Mouse (Mus musculus): ENCODE measurements at regions not wholly inside any gene's neighbourhood (a gene's known extent, or its start where the extent isn't known, plus 50 kb on each side); places are given as distances from the start of the nearest gene placed in this dataset.

DNA sequence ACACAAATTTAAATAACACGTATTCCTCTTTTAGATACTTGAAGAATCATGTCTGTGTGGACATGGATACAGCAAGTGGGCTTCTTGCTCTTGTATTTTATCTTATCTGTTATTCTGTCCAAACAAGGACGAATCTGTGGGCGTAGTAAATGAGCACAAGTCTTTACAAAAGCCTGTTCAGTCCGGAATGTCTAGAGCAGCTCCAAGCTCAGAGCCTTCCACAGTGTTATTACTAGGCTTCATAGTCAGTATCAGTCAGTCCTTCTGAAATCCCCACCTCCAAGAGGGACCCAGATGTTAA lies 52.2 kb upstream of the Nfe2l3 start:
- DNase-seq (ENCODE audit: low spot score in 2 of 2) = no peak

DNA sequence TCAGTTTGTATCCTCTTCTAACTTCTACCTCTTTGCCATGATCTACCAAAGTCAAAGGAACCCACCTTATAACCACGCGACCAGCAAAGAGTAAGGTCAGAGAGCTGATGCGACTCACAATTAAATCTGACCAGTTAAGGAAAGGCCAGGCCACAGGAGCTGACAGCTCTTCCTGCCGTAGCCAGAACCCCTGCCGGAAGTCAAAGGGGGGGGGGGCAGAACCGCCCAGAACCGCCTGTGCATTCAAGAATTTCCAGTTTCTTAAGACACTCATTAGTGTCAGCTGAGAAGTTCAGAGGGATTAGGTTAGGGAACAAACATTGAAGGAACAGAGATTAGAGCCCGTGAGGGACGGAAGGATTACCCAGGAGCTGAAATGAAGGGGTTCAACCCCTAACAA lies 51.0 kb upstream of the Nfe2l3 start:
- DNase-seq (ENCODE audit: low spot score in 2 of 2) = no peak

Small RNA genes in the stretch of these regions (microRNA-seq; reads per million reads assigned to microRNA genes)
- gene Mir148a = 26.3 to 150 reads per million in 2 experiments

All from layer of hippocampus, postnatal 14 days (tissue).